Mouse (Mus musculus) MEL (cell line): ENCODE data around the gene Nos1.

Source experiments
- CHD1 ChIP-seq: IDR thresholded peaks from 2 replicates; pipeline ENCODE4 v1.6.1; 2012; ENCODE audit warnings: low read depth, mild to moderate bottlenecking, inconsistent platforms, low read length, improper control_type of control experiment
- CHD2 ChIP-seq: IDR thresholded peaks from 2 replicates; pipeline ENCODE4 v1.6.1; 2011; ENCODE audit warnings: low read length, improper control_type of control experiment
- CTCF ChIP-seq, 3 experiments: IDR thresholded peaks in 2 of 3; conservative IDR thresholded peaks in 1 of 3; 2 replicates each; pipeline ENCODE4 v1.5.1; 2011 to 2012; ENCODE audit warnings: low read length in 3 of 3, low read depth in 2 of 3, mild to moderate bottlenecking in 2 of 3, improper control_type of control experiment in 1 of 3, inconsistent platforms in 1 of 3, mixed read lengths in 1 of 3, moderate library complexity in 1 of 3; ENCODE audit not compliant: control insufficient read depth in 1 of 3, insufficient read depth in 1 of 3, poor library complexity in 1 of 3, severe bottlenecking in 1 of 3
- E2F4 ChIP-seq: IDR thresholded peaks from 2 replicates; pipeline ENCODE4 v1.6.1; 2011; ENCODE audit warnings: low read depth, low read length, improper control_type of control experiment, borderline replicate concordance
- ELF1 ChIP-seq: IDR thresholded peaks from 2 replicates; pipeline ENCODE4 v1.6.1; 2014; ENCODE audit warnings: low read depth, mild to moderate bottlenecking, inconsistent platforms, low read length, improper control_type of control experiment, moderate library complexity
- KAT2A ChIP-seq: conservative IDR thresholded peaks from 2 replicates; pipeline ENCODE4 v1.6.1; 2012; ENCODE audit warnings: low read depth, low read length, improper control_type of control experiment, inconsistent platforms
- MAZ ChIP-seq: IDR thresholded peaks from 2 replicates; pipeline ENCODE4 v1.6.1; 2012; ENCODE audit warnings: low read depth, mild to moderate bottlenecking, inconsistent platforms, low read length, improper control_type of control experiment
- POLR2A ChIP-seq, 2 experiments: IDR thresholded peaks; 2 replicates each; pipeline ENCODE4 v1.6.1; 2011 to 2012; ENCODE audit warnings: low read length in 2 of 2, mild to moderate bottlenecking in 2 of 2, control low read depth in 1 of 2, improper control_type of control experiment in 1 of 2, low read depth in 1 of 2, moderate library complexity in 1 of 2; ENCODE audit not compliant: control insufficient read depth in 1 of 2, insufficient read depth in 1 of 2, poor library complexity in 1 of 2
- POLR2AphosphoS5 ChIP-seq: IDR thresholded peaks from 2 replicates; pipeline ENCODE4 v1.6.1; 2012; ENCODE audit warnings: low read depth, borderline replicate concordance, mild to moderate bottlenecking, inconsistent platforms, low read length, moderate library complexity, mixed read lengths
- TAL1 ChIP-seq: IDR thresholded peaks from 2 replicates; pipeline ENCODE4 v1.6.1; 2012; ENCODE audit warnings: mild to moderate bottlenecking, inconsistent platforms, low read length, moderate library complexity, mixed read lengths
- TBP ChIP-seq: IDR thresholded peaks from 2 replicates; pipeline ENCODE4 v1.8.0; 2011; ENCODE audit warnings: low read depth, low read length, improper control_type of control experiment
- USF1 ChIP-seq: IDR thresholded peaks from 2 replicates; pipeline ENCODE4 v1.6.1; 2014; ENCODE audit warnings: low read depth, mild to moderate bottlenecking, inconsistent platforms, low read length, improper control_type of control experiment, moderate library complexity
- ZC3H11A ChIP-seq: IDR thresholded peaks from 2 replicates; pipeline ENCODE4 v1.6.1; 2012; ENCODE audit warnings: low read depth, mild to moderate bottlenecking, inconsistent platforms, low read length, improper control_type of control experiment

DNA sequence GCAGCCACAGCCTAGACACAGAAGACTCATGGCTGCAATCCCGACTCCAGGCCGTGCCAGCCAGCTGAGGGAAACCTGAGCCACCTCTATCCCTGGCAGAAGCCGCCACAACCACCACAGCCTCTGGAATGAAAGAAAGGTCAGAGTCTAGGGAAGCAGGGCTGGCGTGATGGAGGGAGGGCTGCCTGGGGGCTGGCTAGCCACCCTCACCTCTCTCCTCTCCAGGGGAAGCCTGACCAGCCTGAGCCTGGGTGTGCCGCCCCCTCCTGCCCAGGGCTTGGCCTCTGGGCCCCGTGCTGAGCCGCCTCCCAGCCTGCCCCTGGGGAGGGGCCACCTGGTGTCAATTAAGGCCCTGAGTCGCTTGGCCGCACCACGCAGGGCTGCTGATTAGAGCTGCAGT is at the start of gene Nos1:
- TF ChIP-seq TAL1 (no peak), CTCF (IDR thresholded peaks at IDR 0.05 in 2 of 3, conservative IDR thresholded peaks at IDR 0.05 in 1 of 3; ENCODE audit: control insufficient read depth in 1 of 3, insufficient read depth in 1 of 3, low read depth in 2 of 3, low read length in 3 of 3, poor library complexity in 1 of 3, severe bottlenecking in 1 of 3) (no peak), POLR2A (IDR thresholded peaks at IDR 0.05; ENCODE audit: control insufficient read depth in 1 of 2, insufficient read depth in 1 of 2, low read depth in 1 of 2, low read length in 2 of 2, poor library complexity in 1 of 2) (no peak), MAZ (no peak), KAT2A (no peak), CHD1 (no peak), E2F4 (no peak), USF1 (no peak), TBP (no peak), CHD2 (no peak), POLR2AphosphoS5 (no peak), ELF1 (no peak), ZC3H11A (no peak)
